Mouse (Mus musculus): ENCODE data around the gene Tead1. TPM values are rescaled to one million over a fixed set of nuclear protein-coding genes. Genes with fewer than 3 reads are reported as not detected.

Tead1 gene
- total and polyA plus RNA-seq, 2 experiments from 2014 or later = 20.8 to 63.9 TPM

GRCm38 (mm10) chr7:112759359-112759975 is 80.3 kb downstream of the Tead1 start:
- ATAC-seq (ENCODE audit: insufficient read depth, low read depth) = no peak
- TF ChIP-seq CTCF (IDR thresholded peaks at IDR 0.05; ENCODE audit: low read depth) (no peak), EP300 (IDR thresholded peaks at IDR 0.05; ENCODE audit: low read depth) (no peak)
- H3K27me3 ChIP-seq (ENCODE audit: control insufficient read depth, insufficient read depth, low read length) = no peaks in the 10 kb centered on the region
- H3K27ac ChIP-seq (ENCODE audit: low read depth) = peak overlapping the region; percentile 37; the same call in 1 of the 2 replicates
- H3K4me1 ChIP-seq (ENCODE audit: control insufficient read depth, insufficient read depth) = peaks cover 92% of the 10 kb centered on the region
- no peak overlapping the region for H3K4me2 ChIP-seq (ENCODE audit: low read depth, low read length)
- H3K36me3 ChIP-seq (replicated peaks; ENCODE audit: control insufficient read depth, insufficient read depth, low read length) = no peaks in the 10 kb centered on the region; the same call in 1 of the 2 replicates
- H3K4me3 ChIP-seq (ENCODE audit: low read depth, low read length) = no peak overlapping the region
- DNase-seq (ENCODE audit: low spot score) = peak; percentile 33
- no peaks in the 10 kb centered on the region for H3K9me3 ChIP-seq (replicated peaks; ENCODE audit: control insufficient read depth, low read length)
- WGBS = 24% methylated on average over 23 of the region's 23 CpGs
- H3K9ac ChIP-seq (replicated peaks; ENCODE audit: low read depth, low read length) = no peak overlapping the region

GRCm38 (mm10) chr7:112760293-112760692 is 81.2 kb downstream of the Tead1 start:
- H3K4me1 ChIP-seq (ENCODE audit: control insufficient read depth, insufficient read depth) = peaks cover 92% of the 10 kb centered on the region
- TF ChIP-seq EP300 (IDR thresholded peaks at IDR 0.05; ENCODE audit: low read depth) = no peak
- TF ChIP-seq CTCF (IDR thresholded peaks at IDR 0.05; ENCODE audit: low read depth) = no peak
- no peak overlapping the region for H3K4me3 ChIP-seq (ENCODE audit: low read depth, low read length)
- WGBS = 51% methylated on average over 3 of the region's 3 CpGs
- ATAC-seq (ENCODE audit: insufficient read depth, low read depth) = no peak; the same call in 1 of the 2 replicates
- peak overlapping the region; percentile 26; the same call in 1 of the 2 replicates for H3K9ac ChIP-seq (replicated peaks; ENCODE audit: low read depth, low read length)
- H3K27ac ChIP-seq (ENCODE audit: low read depth) = peak overlapping the region; percentile 61
- no peaks in the 10 kb centered on the region for H3K27me3 ChIP-seq (ENCODE audit: control insufficient read depth, insufficient read depth, low read length)
- no peaks in the 10 kb centered on the region; the same call in 1 of the 2 replicates for H3K36me3 ChIP-seq (replicated peaks; ENCODE audit: control insufficient read depth, insufficient read depth, low read length)
- H3K9me3 ChIP-seq (replicated peaks; ENCODE audit: control insufficient read depth, low read length) = no peaks in the 10 kb centered on the region
- DNase-seq (ENCODE audit: low spot score) = peak; percentile 5
- no peak overlapping the region for H3K4me2 ChIP-seq (ENCODE audit: low read depth, low read length)

GRCm38 (mm10) chr7:112760782-112761181 is 81.7 kb downstream of the Tead1 start:
- Histone ChIP-seq H3K4me1 (ENCODE audit: control insufficient read depth, insufficient read depth) (peaks cover 93% of the 10 kb centered on the region), H3K27me3 (ENCODE audit: control insufficient read depth, insufficient read depth, low read length) (no peaks in the 10 kb centered on the region), H3K36me3 (replicated peaks; ENCODE audit: control insufficient read depth, insufficient read depth, low read length) (no peaks in the 10 kb centered on the region; the same call in 1 of the 2 replicates), H3K9me3 (replicated peaks; ENCODE audit: control insufficient read depth, low read length) (no peaks in the 10 kb centered on the region), H3K4me3 (ENCODE audit: low read depth, low read length) (no peak overlapping the region), H3K4me2 (ENCODE audit: low read depth, low read length) (peak overlapping the region; percentile 34; the same call in 1 of the 2 replicates), H3K27ac (ENCODE audit: low read depth) (peak overlapping the region; percentile 61), H3K9ac (replicated peaks; ENCODE audit: low read depth, low read length) (no peak overlapping the region; the same call in 1 of the 2 replicates)
- no peak for TF ChIP-seq CTCF (IDR thresholded peaks at IDR 0.05; ENCODE audit: low read depth)
- no peak for TF ChIP-seq EP300 (IDR thresholded peaks at IDR 0.05; ENCODE audit: low read depth)
- ATAC-seq (ENCODE audit: insufficient read depth, low read depth) (peak; percentile 79), DNase-seq (ENCODE audit: low spot score) (peak; percentile 63)
- WGBS = 26% methylated on average over 8 of the region's 8 CpGs

GRCm38 (mm10) chr7:112762870-112763269 is 83.8 kb downstream of the Tead1 start:
- ATAC-seq (ENCODE audit: insufficient read depth, low read depth) (no peak), DNase-seq (ENCODE audit: low spot score) (peak; percentile 6)
- TF ChIP-seq CTCF (IDR thresholded peaks at IDR 0.05; ENCODE audit: low read depth) (no peak), EP300 (IDR thresholded peaks at IDR 0.05; ENCODE audit: low read depth) (no peak)
- Histone ChIP-seq H3K4me3 (ENCODE audit: low read depth, low read length) (no peak overlapping the region), H3K27ac (ENCODE audit: low read depth) (no peak overlapping the region), H3K36me3 (replicated peaks; ENCODE audit: control insufficient read depth, insufficient read depth, low read length) (no peaks in the 10 kb centered on the region; the same call in 1 of the 2 replicates), H3K9ac (replicated peaks; ENCODE audit: low read depth, low read length) (0 out of 2 replicates have a peak overlapping the region, but pooled peaks have one; percentile 8), H3K27me3 (ENCODE audit: control insufficient read depth, insufficient read depth, low read length) (no peaks in the 10 kb centered on the region), H3K9me3 (replicated peaks; ENCODE audit: control insufficient read depth, low read length) (no peaks in the 10 kb centered on the region), H3K4me1 (ENCODE audit: control insufficient read depth, insufficient read depth) (peaks cover 74% of the 10 kb centered on the region), H3K4me2 (ENCODE audit: low read depth, low read length) (no peak overlapping the region)
- 82% methylated on average over 2 of the region's 2 CpGs for WGBS

GRCm38 (mm10) chr7:112763513-112763912 is 84.4 kb downstream of the Tead1 start:
- Histone ChIP-seq H3K4me3 (ENCODE audit: low read depth, low read length) (no peak overlapping the region), H3K9ac (replicated peaks; ENCODE audit: low read depth, low read length) (no peak overlapping the region), H3K4me2 (ENCODE audit: low read depth, low read length) (no peak overlapping the region), H3K4me1 (ENCODE audit: control insufficient read depth, insufficient read depth) (peaks cover 67% of the 10 kb centered on the region), H3K27ac (ENCODE audit: low read depth) (no peak overlapping the region), H3K36me3 (replicated peaks; ENCODE audit: control insufficient read depth, insufficient read depth, low read length) (no peaks in the 10 kb centered on the region; the same call in 1 of the 2 replicates), H3K9me3 (replicated peaks; ENCODE audit: control insufficient read depth, low read length) (no peaks in the 10 kb centered on the region), H3K27me3 (ENCODE audit: control insufficient read depth, insufficient read depth, low read length) (no peaks in the 10 kb centered on the region)
- ATAC-seq (ENCODE audit: insufficient read depth, low read depth) = no peak
- TF ChIP-seq EP300 (IDR thresholded peaks at IDR 0.05; ENCODE audit: low read depth) = no peak
- peak; percentile 5 for DNase-seq (ENCODE audit: low spot score)
- 40% methylated on average over 3 of the region's 3 CpGs for WGBS
